Mouse (Mus musculus) embryonic facial prominence, embryonic 10.5 days (tissue): ENCODE results near the gene Adck1. TPM values are rescaled to one million over a fixed set of nuclear protein-coding genes. Genes with fewer than 3 reads are reported as not detected.

ENCODE experiments used
- polyA plus RNA-seq: library from polyadenylated mRNA; unstranded; fragments of >200 nt; fragmentation: Nextera tagmentation; extraction: Ambion mirVana; gene quantifications from 2 replicates; pipeline ENCODE4 v1.2.1, GENCODE M21; 2016

Gene Adck1
- polyA plus RNA-seq, 1 experiment from 2014 or later, result 21.8 TPM

Other genes with a start within 250 kb of the Adck1 start
- gene Gm10436, start 178.4 kb upstream of the Adck1 start, polyA plus RNA-seq, result not detected in 2 replicates
- not detected in 2 replicates for gene Gm8332, start 110.5 kb upstream of the Adck1 start, polyA plus RNA-seq
- gene Gm5662, start 86.1 kb upstream of the Adck1 start, polyA plus RNA-seq, result not detected in 2 replicates
- gene Gm5039, start 36.5 kb upstream of the Adck1 start, polyA plus RNA-seq, result not detected in 2 replicates